Mouse (Mus musculus) kidney, embryonic 14.5 days (tissue): ENCODE data around the gene Cnn3. TPM values are rescaled to one million over a fixed set of nuclear protein-coding genes. Genes with fewer than 3 reads are reported as not detected.
A peak's percentile ranks its signal among the peaks of the same experiment; 100 is the strongest.

ENCODE experiments used
- ATAC-seq: fragments of 200-750 bp; cut with Nextera tagmentation; 2 replicates; pipeline ENCODE4 v1.8.0; 2017; ENCODE audit warnings: moderate number of reproducible peaks, mild to moderate bottlenecking, moderate TSS enrichment, moderate library complexity; ENCODE audit not compliant: low FRiP score, low TSS enrichment
- H3K27ac ChIP-seq: fragments of 300-500 bp; sonication (generic); 2 replicates; pipeline ENCODE4 v1.5.1; 2014; ENCODE audit warnings: low read depth, mild to moderate bottlenecking, low read length, moderate library complexity, mixed read lengths
- H3K27me3 ChIP-seq: fragments of 300-500 bp; sonication (generic); 2 replicates; pipeline ENCODE4 v1.6.1; 2014; ENCODE audit warnings: mild to moderate bottlenecking, low read length; ENCODE audit not compliant: control insufficient read depth, insufficient read depth
- H3K36me3 ChIP-seq: fragments of 300-500 bp; sonication (generic); 2 replicates; pipeline ENCODE4 v1.6.1; 2014; ENCODE audit warnings: low read length, mixed read lengths; ENCODE audit not compliant: control insufficient read depth, insufficient read depth
- H3K4me1 ChIP-seq: fragments of 300-500 bp; sonication (generic); 2 replicates; pipeline ENCODE4 v1.6.1; 2014; ENCODE audit warnings: low read length, mixed read lengths; ENCODE audit not compliant: control insufficient read depth, insufficient read depth
- H3K4me2 ChIP-seq: fragments of 300-500 bp; sonication (generic); replicated peaks from 2 replicates; pipeline ENCODE4 v1.6.1; 2014; ENCODE audit warnings: low read depth, mild to moderate bottlenecking, low read length
- H3K4me3 ChIP-seq: fragments of 300-500 bp; sonication (generic); 2 replicates; pipeline ENCODE4 v1.5.1; 2014; ENCODE audit warnings: mild to moderate bottlenecking, low read length
- H3K9ac ChIP-seq: fragments of 300-500 bp; sonication (generic); 2 replicates; pipeline ENCODE4 v1.6.1; 2014; ENCODE audit warnings: low read depth, mild to moderate bottlenecking, low read length, moderate library complexity
- H3K9me3 ChIP-seq: fragments of 300-500 bp; sonication (generic); 2 replicates; pipeline ENCODE4 v1.6.1; 2016; ENCODE audit warnings: low read length; ENCODE audit not compliant: control insufficient read depth
- WGBS: fragments of 180-500 bp; shearing (Covaris S2); extraction: QIAGEN DNeasy Blood & Tissue Kit; methylation state at CpG from one replicate; pipeline ENCODE4 v1.1.7; 2014; 5-methylcytosine and 5-hydroxymethylcytosine counted together
- polyA plus RNA-seq: library from polyadenylated mRNA; unstranded; fragments of >200 nt; fragmentation: Nextera tagmentation; extraction: Ambion mirVana; gene quantifications from 2 replicates; pipeline ENCODE4 v1.2.1, GENCODE M21; 2014

Cnn3 gene
- polyA plus RNA-seq: 570 and 666 TPM in 2 replicates

- peak within 1 kb of the TSS; percentile 97 for H3K27ac ChIP-seq
- H3K4me2 ChIP-seq: peak within 1 kb of the TSS; percentile 88
- peaks cover 25% of the 10 kb centered on the region for H3K4me1 ChIP-seq
- WGBS: under 1% methylated on average over 62 of the region's 66 CpGs
- H3K9ac ChIP-seq: peak within 1 kb of the TSS; percentile 94
- H3K9me3 ChIP-seq: no peaks in the 10 kb centered on the region
- H3K36me3 ChIP-seq: no peaks in the 10 kb centered on the region
- peak within 1 kb of the TSS; percentile 86 for H3K4me3 ChIP-seq
- ATAC-seq: peak; percentile 94
- no peaks in the 10 kb centered on the region for H3K27me3 ChIP-seq
These were observed at the start of gene Cnn3 for GRCm38 (mm10) chr3:121425861-121426620. Gene Cnn3, plus strand, starts transcription at chr3:121426497.

- Histone ChIP-seq H3K4me1 (0 out of 2 replicates have a peak, but pooled peaks cover 3% of the 10 kb centered on the region), H3K27ac (no peak overlapping the region), H3K4me3 (no peak overlapping the region), H3K4me2 (no peak overlapping the region), H3K9ac (no peak overlapping the region), H3K27me3 (no peaks in the 10 kb centered on the region), H3K9me3 (no peaks in the 10 kb centered on the region), H3K36me3 (no peaks in the 10 kb centered on the region)
- ATAC-seq: 0 out of 2 replicates have a peak, but pooled peaks have one; percentile 28
- WGBS: 54% methylated on average over 15 of the region's 15 CpGs
These were observed 47.3 kb upstream of the Cnn3 start for GRCm38 (mm10) chr3:121378708-121379612.

- no peaks in the 10 kb centered on the region for H3K27me3 ChIP-seq
- H3K4me3 ChIP-seq: no peak overlapping the region
- no peaks in the 10 kb centered on the region for H3K9me3 ChIP-seq
- 86% methylated on average over 5 of the region's 5 CpGs for WGBS
- 0 out of 2 replicates have a peak, but pooled peaks cover 3% of the 10 kb centered on the region for H3K4me1 ChIP-seq
- H3K9ac ChIP-seq: no peak overlapping the region
- no peak overlapping the region for H3K27ac ChIP-seq
- ATAC-seq: no peak
- no peaks in the 10 kb centered on the region for H3K36me3 ChIP-seq
- H3K4me2 ChIP-seq: no peak overlapping the region
These were observed 46.6 kb upstream of the Cnn3 start for GRCm38 (mm10) chr3:121379699-121380098.

- Histone ChIP-seq H3K9ac (no peak overlapping the region), H3K4me3 (no peak overlapping the region), H3K4me2 (no peak overlapping the region), H3K36me3 (no peaks in the 10 kb centered on the region), H3K27me3 (no peaks in the 10 kb centered on the region), H3K27ac (no peak overlapping the region), H3K4me1 (peaks cover 24% of the 10 kb centered on the region), H3K9me3 (no peaks in the 10 kb centered on the region)
- WGBS: 52% methylated on average over 3 of the region's 3 CpGs
- ATAC-seq: no peak
These were observed 38.8 kb upstream of the Cnn3 start for GRCm38 (mm10) chr3:121387471-121388009.

GRCm38 (mm10) chr3:121389366-121389765, 36.9 kb upstream of the Cnn3 start:
- no peak for ATAC-seq
- 53% methylated on average over 8 of the region's 8 CpGs for WGBS
- H3K9ac ChIP-seq: no peak overlapping the region

GRCm38 (mm10) chr3:121389860-121390530, 36.3 kb upstream of the Cnn3 start:
- Histone ChIP-seq H3K4me2 (peak overlapping the region; percentile 41), H3K9me3 (no peaks in the 10 kb centered on the region), H3K9ac (peak overlapping the region; percentile 23; the same call in 1 of the 2 replicates), H3K27ac (peak overlapping the region; percentile 82), H3K36me3 (no peaks in the 10 kb centered on the region), H3K4me1 (peaks cover 24% of the 10 kb centered on the region), H3K4me3 (peak overlapping the region; percentile 13; the same call in 1 of the 2 replicates), H3K27me3 (no peaks in the 10 kb centered on the region)
- peak; percentile 77 for ATAC-seq
- 4% methylated on average over 17 of the region's 17 CpGs for WGBS

More at GRCm38 (mm10) chr3:121389366-121389765, 36.9 kb upstream of the Cnn3 start:
- Histone ChIP-seq H3K36me3 (no peaks in the 10 kb centered on the region), H3K9me3 (no peaks in the 10 kb centered on the region), H3K27me3 (no peaks in the 10 kb centered on the region), H3K4me2 (no peak overlapping the region; the same call in 1 of the 2 replicates), H3K4me3 (no peak overlapping the region), H3K27ac (peak overlapping the region; percentile 82; the same call in 1 of the 2 replicates), H3K4me1 (peaks cover 24% of the 10 kb centered on the region)

- Histone ChIP-seq H3K36me3 (no peaks in the 10 kb centered on the region), H3K9ac (no peak overlapping the region), H3K27me3 (no peaks in the 10 kb centered on the region), H3K4me2 (peak overlapping the region; percentile 41), H3K9me3 (no peaks in the 10 kb centered on the region), H3K4me1 (peaks cover 24% of the 10 kb centered on the region), H3K27ac (peak overlapping the region; percentile 82), H3K4me3 (no peak overlapping the region; the same call in 1 of the 2 replicates)
- 5% methylated on average over 7 of the region's 7 CpGs for WGBS
- peak; percentile 76 for ATAC-seq
These were observed 35.6 kb upstream of the Cnn3 start for GRCm38 (mm10) chr3:121390724-121391123.

GRCm38 (mm10) chr3:121395588-121396295, 30.6 kb upstream of the Cnn3 start:
- no peak overlapping the region for H3K27ac ChIP-seq
- no peak overlapping the region for H3K4me2 ChIP-seq
- no peaks in the 10 kb centered on the region for H3K27me3 ChIP-seq
- H3K36me3 ChIP-seq: no peaks in the 10 kb centered on the region
- no peaks in the 10 kb centered on the region for H3K9me3 ChIP-seq
- ATAC-seq: peak; percentile 56
- peaks cover 8% of the 10 kb centered on the region for H3K4me1 ChIP-seq
- no peak overlapping the region for H3K4me3 ChIP-seq
- H3K9ac ChIP-seq: no peak overlapping the region
- WGBS: 42% methylated on average over 16 of the region's 16 CpGs
